Mouse (Mus musculus) CD4-positive, CD25-positive, alpha-beta regulatory T cell, adult 9 weeks (primary cell): ENCODE data around the gene Ubald1. TPM values are rescaled to one million over a fixed set of nuclear protein-coding genes. Genes with fewer than 3 reads are reported as not detected.

Source experiments
- polyA plus RNA-seq: library from polyadenylated mRNA; unstranded; fragments of 100-300 nt; shearing (Covaris generic); gene quantifications from one replicate; pipeline ENCODE4 v1.2.1, GENCODE M21; 2017

Gene Ubald1
- polyA plus RNA-seq: 55.7 TPM

GRCm38 (mm10) chr16:4880136-4880825 lies at the start of gene Ubald1:
Gene Ubald1, minus strand, starts transcription at chr16:4880315.

GRCm38 (mm10) chr16:4885760-4886689 lies 5.9 kb upstream of the Ubald1 start, which contains the start of gene Mgrn1:
Gene Mgrn1, plus strand, starts transcription at chr16:4886249.

GRCm38 (mm10) chr16:4835191-4835590 lies 44.9 kb downstream of the Ubald1 start, which contains the start of gene 4930562C15Rik:
Gene 4930562C15Rik, plus strand, starts transcription at chr16:4835416.

Other genes with a start within 250 kb of the Ubald1 start
- 1.1 TPM for gene Vasn, start 240.4 kb downstream of the Ubald1 start, polyA plus RNA-seq
- 65.2 TPM for gene Dnaja3, start 240.3 kb downstream of the Ubald1 start, polyA plus RNA-seq
- gene Coro7, start 200.5 kb downstream of the Ubald1 start, polyA plus RNA-seq: 172 TPM
- gene Nmral1, start 161.0 kb downstream of the Ubald1 start, polyA plus RNA-seq: 11.9 TPM
- gene Hmox2, start 154.0 kb downstream of the Ubald1 start, polyA plus RNA-seq: 105 TPM
- gene Cdip1, start 90.0 kb downstream of the Ubald1 start, polyA plus RNA-seq: 60.6 TPM
- 0.60 TPM for gene 4930562C15Rik, start 44.9 kb downstream of the Ubald1 start, polyA plus RNA-seq
- 56.5 TPM for gene Mgrn1, start 5.9 kb upstream of the Ubald1 start, polyA plus RNA-seq
- gene Nudt16l1, start 58.4 kb upstream of the Ubald1 start, polyA plus RNA-seq: 172 TPM
- gene Anks3, start 83.9 kb upstream of the Ubald1 start, polyA plus RNA-seq: 90.3 TPM
- gene Sept12, start 117.5 kb upstream of the Ubald1 start, polyA plus RNA-seq: not detected
- gene Smim22, start 127.0 kb upstream of the Ubald1 start, polyA plus RNA-seq: not detected
- 21.6 TPM for gene Rogdi, start 133.2 kb upstream of the Ubald1 start, polyA plus RNA-seq
- gene Glyr1, start 169.5 kb upstream of the Ubald1 start, polyA plus RNA-seq: 180 TPM
- 18.5 TPM for gene Ubn1, start 169.7 kb upstream of the Ubald1 start, polyA plus RNA-seq